Mouse (Mus musculus): Measurements from ENCODE around the gene Slco1a1.
"Not testable (repeated sequence)": the region's sequence is repeated elsewhere in the genome, so short reads cannot be mapped to it uniquely, and the experiment has no call there.

The Slco1a1 gene

GRCm38 (mm10) chr6:141946862-141947261 is at the start of gene Slco1a1:
TSS of gene Slco1a1 (minus strand) at chr6:141946962.
- DNase-seq (ENCODE audit: low spot score), result no peak

GRCm38 (mm10) chr6:141986772-141987171 is 40.0 kb upstream of the Slco1a1 start:
- no peak for DNase-seq (ENCODE audit: low spot score)

- no peak for DNase-seq (ENCODE audit: low spot score)
Measured at GRCm38 (mm10) chr6:141984644-141985043, 37.9 kb upstream of the Slco1a1 start.

GRCm38 (mm10) chr6:141962420-141962819 is 15.7 kb upstream of the Slco1a1 start:
- no peak for DNase-seq (ENCODE audit: low spot score)

DNA sequence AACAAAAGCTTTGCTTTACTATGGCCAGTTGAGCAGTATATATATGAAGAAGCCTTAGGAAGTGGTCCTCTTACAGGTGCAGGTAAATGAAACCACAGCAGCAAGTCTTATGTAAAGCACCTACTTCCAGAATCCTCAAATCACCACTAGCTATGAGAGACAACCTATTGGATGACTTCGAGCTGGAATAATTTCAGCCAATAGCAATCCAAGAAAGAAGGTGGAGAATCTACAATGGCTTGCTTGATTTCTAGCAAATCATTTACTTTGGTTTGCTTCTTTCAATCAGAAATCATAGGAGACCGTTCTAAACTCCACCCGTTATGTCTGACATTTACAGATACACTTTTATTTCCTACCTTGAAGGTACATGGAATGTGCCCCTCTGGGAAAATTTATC is 15.1 kb upstream of the Slco1a1 start:
- DNase-seq (ENCODE audit: low spot score), result no peak

- no peak for DNase-seq (ENCODE audit: low spot score)
Measured at GRCm38 (mm10) chr6:141960482-141960881, 13.7 kb upstream of the Slco1a1 start.

- no peak for DNase-seq (ENCODE audit: low spot score)
Measured at GRCm38 (mm10) chr6:141940451-141940850, 6.3 kb downstream of the Slco1a1 start.

GRCm38 (mm10) chr6:141898197-141898596 is 48.6 kb downstream of the Slco1a1 start:
- DNase-seq (ENCODE audit: low spot score), result no peak

DNA sequence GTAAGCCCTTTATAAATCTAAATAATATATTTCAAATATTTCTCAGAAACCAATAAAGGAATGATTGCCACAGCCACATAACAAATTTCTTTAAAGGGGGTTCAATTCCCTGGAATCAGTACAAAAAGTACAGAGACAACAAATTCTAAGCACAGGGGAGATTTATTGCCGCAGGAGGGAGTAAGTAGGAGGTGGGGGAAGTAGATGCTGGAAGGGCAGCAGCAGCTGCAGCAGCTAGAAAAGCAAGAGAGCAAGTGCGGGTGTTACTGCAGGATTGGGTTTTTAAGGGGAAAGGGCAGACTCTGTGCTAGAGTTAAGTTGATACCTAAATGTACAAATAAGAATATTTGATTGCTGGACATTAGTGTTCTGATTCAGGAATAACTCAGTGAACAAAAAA is 57.0 kb downstream of the Slco1a1 start:
- no peak for DNase-seq (ENCODE audit: low spot score)

DNA sequence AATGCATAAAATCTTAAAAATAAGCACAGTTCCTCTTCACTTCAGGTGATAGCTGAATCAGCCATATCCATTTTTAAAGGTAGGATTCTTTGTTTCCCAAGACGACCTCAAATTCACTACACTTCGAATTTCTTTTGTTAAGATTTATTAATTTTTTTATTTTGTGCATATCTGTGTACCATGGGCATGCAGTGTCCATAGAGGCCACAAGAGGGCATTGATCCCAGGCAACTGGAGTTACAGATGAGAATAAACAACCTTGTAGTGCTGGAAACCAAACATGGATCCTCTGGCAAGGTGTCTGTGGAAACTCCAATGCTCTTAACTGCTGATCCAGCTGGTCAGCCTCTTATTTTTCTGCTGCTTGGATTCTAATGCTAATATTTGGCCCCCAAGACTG is 58.5 kb downstream of the Slco1a1 start:
- DNase-seq (ENCODE audit: low spot score), result no peak

DNA sequence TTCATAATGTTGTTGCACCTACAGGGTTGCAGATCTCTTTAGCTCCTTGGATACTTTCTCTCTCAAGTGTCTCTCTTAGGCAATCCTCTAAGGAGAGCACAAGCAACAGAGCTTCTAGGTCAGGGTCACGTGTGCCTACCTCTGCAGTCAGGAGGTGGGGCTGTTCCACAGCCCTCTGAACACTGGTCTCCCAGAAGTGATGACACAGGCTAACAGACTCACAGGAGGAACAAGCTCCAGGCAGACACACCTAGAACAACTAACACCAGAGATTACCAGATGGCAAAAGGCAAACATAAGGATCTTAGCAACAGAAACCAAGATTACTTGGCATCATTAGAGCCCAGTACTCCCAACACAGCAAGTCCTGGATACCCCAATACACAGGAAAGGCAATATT is 64.2 kb downstream of the Slco1a1 start:
- DNase-seq (ENCODE audit: low spot score), result no peak

DNA sequence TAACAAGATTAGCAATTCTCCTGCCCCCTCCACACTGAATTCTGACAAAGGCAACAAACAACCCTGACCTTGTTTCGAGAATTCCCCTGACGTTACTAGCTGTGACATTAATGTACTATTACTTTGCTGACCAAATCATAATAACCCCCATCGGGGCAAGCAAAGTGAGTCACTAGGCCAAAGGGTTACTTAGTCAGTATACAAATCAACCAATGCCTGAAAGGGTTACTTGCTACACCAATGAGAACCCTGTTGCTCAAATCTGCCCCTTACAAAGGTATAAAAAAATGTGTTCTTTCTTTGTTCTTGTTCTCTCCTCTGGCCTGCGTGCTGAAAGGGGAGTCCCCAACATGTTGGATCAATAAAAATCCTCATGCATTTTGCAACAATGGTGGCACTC is 71.0 kb downstream of the Slco1a1 start:
- DNase-seq (ENCODE audit: low spot score), result not testable (repeated sequence)

DNA sequence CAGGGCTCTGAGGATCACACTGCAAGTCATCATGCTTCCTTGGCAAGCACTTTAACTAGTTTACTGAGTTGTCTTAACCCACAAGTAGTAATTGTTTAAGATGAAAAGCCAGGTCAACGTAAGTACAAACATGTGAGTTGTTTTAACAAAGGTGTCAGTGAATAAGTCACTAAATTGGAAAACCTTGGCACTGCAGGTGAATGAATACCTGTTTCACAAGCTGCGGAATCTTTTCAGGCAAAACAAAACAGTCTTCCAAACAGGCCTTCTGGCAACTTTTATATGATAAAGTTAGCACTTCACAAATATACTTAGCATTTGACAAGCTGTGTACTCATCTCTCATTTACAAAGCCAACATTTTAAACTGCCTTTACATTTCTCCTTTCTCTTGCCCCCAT is 75.1 kb downstream of the Slco1a1 start:
- DNase-seq (ENCODE audit: low spot score), result no peak

GRCm38 (mm10) chr6:141868735-141869134 is 78.0 kb downstream of the Slco1a1 start:
- no peak for DNase-seq (ENCODE audit: low spot score)

DNA sequence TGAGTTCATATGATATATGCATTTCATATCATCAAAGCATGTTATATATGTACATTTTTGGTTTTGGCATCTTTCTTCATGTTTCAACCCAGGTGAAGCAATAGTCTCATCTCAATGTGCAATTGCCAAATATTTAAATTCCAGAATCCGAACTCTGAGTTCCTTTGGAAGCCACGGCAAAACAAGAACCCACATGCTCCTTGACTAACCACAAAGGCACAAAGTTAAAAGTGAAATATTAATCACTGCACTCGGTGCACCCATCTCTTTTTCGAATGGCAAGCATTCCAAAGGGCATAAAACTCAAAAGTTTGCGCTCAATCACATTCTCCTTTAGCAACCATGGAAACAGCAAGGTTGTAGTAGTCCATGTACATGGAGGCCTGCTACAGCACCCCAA is 80.7 kb downstream of the Slco1a1 start:
- DNase-seq (ENCODE audit: low spot score), result no peak

GRCm38 (mm10) chr6:141857735-141858531 is 88.8 kb downstream of the Slco1a1 start:
- no peak for DNase-seq (ENCODE audit: low spot score)
